Mouse (Mus musculus): ENCODE data around the gene Cnppd1. TPM values are rescaled to one million over a fixed set of nuclear protein-coding genes. Genes with fewer than 3 reads are reported as not detected.
A peak's percentile ranks its signal among the peaks of the same experiment; 100 is the strongest.

Gene Cnppd1
- total RNA-seq (2012; rRNA removed) (32.2 and 47.2 TPM in 2 replicates), total RNA-seq (2014; rRNA removed) (10.9 and 12.3 TPM in 2 replicates), polyA plus RNA-seq (2012; ENCODE audit: insufficient read length, low read depth) (14.2 and 16.2 TPM in 2 replicates)

DNA sequence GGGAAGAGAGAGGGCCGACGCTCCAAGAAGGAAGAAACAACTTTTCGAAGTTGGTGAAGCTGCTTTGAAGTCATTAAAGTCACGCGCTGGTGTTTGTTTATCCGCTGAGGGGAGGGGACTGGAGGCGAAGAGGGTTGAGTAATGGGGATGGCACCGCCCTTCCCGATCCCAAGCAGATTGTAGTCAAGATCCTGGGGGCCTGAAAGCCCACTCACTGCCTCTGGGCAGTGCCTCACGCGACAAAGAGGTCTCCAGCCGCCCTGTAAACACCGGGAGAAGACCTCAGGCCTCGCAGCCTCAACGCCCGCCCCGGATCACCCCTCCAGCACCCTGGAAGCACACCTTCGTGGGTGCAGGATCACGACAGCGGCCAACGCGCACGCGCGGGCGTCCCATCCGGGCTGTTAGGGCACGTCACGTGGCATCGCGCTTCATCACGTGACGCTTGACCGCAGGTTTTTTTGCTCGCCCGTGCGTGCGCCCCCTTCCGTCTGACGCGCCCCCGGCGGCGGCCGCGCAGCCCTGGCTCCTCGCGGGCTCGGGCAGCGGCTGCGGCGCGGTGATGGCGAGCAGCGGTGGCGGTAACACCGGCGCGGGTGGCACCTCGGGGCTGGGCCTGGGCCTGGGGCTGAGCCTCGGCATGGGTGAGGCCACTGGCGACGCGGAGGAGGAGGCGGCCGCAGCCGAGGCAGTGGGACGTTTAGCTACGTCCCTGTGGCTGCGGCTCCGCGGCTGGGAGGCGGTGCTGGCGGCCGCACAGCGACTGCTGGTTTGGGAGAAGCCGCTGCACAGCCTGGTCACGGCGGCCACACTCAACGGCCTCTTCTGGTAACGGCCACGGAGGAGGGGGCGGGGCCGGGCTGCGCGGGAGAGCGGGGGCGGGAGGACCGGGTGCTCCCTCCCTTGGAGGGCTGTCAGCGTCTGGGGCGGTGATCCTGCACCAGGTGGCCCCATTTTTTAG is at the start of gene Cnppd1, which contains the start of gene Retreg2:
Cnppd1 (minus strand) TSS at position 411 of the 961 bp plus-strand sequence.
Retreg2 (plus strand) TSS at position 478 of the 961 bp plus-strand sequence.
- Histone ChIP-seq H3K36me3 (replicated peaks in 1 of 2; ENCODE audit: control insufficient read depth in 1 of 2, insufficient read depth in 1 of 2, low read length in 1 of 2) (peaks cover 47 to 64% of the 10 kb centered on the region in 2 experiments), H3K4me1 (ENCODE audit: control insufficient read depth in 1 of 2, insufficient read depth in 2 of 2) (peaks cover 2 to 30% of the 10 kb centered on the region in 2 experiments; a peak in 2 of 4 replicates), H3K79me2 (replicated peaks; ENCODE audit: control insufficient read depth, extremely low read depth, insufficient read depth, poor library complexity, severe bottlenecking) (no peaks in the 10 kb centered on the region), H3K4me3 (replicated peaks in 1 of 3; ENCODE audit: low read depth in 2 of 3, low read length in 2 of 3, poor library complexity in 1 of 3) (peak within 1 kb of the TSS; percentile 82 to 93 (median 85)), H3K9ac (ENCODE audit: insufficient read depth, low read depth) (peak within 1 kb of the TSS; percentile 74), H3K4me2 (ENCODE audit: insufficient read depth, low read depth, poor library complexity, severe bottlenecking) (peak within 1 kb of the TSS; percentile 68), H3K27me3 (replicated peaks) (no peaks in the 10 kb centered on the region), H3K9me3 (replicated peaks; ENCODE audit: low read length) (no peaks in the 10 kb centered on the region), H3K27ac (ENCODE audit: insufficient read depth, low read depth) (peak within 1 kb of the TSS; percentile 85)
- dilution Hi-C loops (cut with MboI; ENCODE audit: extremely low pct_ligation_motif_present, extremely low pct_unique_long_range_greater_than_20kb, low sequenced_read_pairs) (no loop called here), in situ Hi-C loops (cut with MboI; ENCODE audit: low pct_ligation_motif_present, low pct_unique_long_range_greater_than_20kb, low sequenced_read_pairs) (no loop called here)
- DNase-seq (ENCODE audit: extremely low read depth), result peak; percentile 91
- TF ChIP-seq PAX5 (IDR thresholded peaks at IDR 0.05; ENCODE audit: low read length) (no peak), BHLHE40 (IDR thresholded peaks at IDR 0.05; ENCODE audit: low read depth, low read length) (peak; percentile 99), JUND (conservative IDR thresholded peaks at IDR 0.05; ENCODE audit: low read depth, low read length) (no peak), MAFK (IDR thresholded peaks at IDR 0.05; ENCODE audit: insufficient replicate concordance, low read length) (no peak), MEF2A (IDR thresholded peaks at IDR 0.05; ENCODE audit: borderline replicate concordance, low read depth, low read length) (peak; percentile 45; the same call in 1 of the 2 replicates), RAD21 (IDR thresholded peaks at IDR 0.05; ENCODE audit: low read depth, low read length) (no peak), ZKSCAN1 (IDR thresholded peaks at IDR 0.05; ENCODE audit: borderline replicate concordance, low read depth, low read length) (no peak), UBTF (IDR thresholded peaks at IDR 0.05; ENCODE audit: low read depth, low read length) (peak; percentile 88; the same call in 1 of the 2 replicates), GABPA (IDR thresholded peaks at IDR 0.05; ENCODE audit: insufficient replicate concordance, low read depth, low read length) (no peak), HCFC1 (IDR thresholded peaks at IDR 0.05; ENCODE audit: low read depth, low read length) (peak; percentile 77), MYC (IDR thresholded peaks at IDR 0.05; ENCODE audit: low read depth, low read length) (no peak; the same call in 1 of the 2 replicates), CTCF (conservative IDR thresholded peaks at IDR 0.05 in 1 of 2, IDR thresholded peaks at IDR 0.05 in 1 of 2; ENCODE audit: low read depth in 2 of 2, low read length in 2 of 2) (peak in 1 of 2 experiments; percentile 72; a peak in 2 of 4 replicates), TBP (conservative IDR thresholded peaks at IDR 0.05; ENCODE audit: low read depth, low read length) (peak; percentile 71; the same call in 1 of the 2 replicates), RCOR1 (conservative IDR thresholded peaks at IDR 0.05; ENCODE audit: low read depth, low read length) (peak; percentile 85; the same call in 1 of the 2 replicates), SMC3 (IDR thresholded peaks at IDR 0.05; ENCODE audit: low read depth, low read length) (peak; percentile 19; the same call in 1 of the 2 replicates), CHD2 (IDR thresholded peaks at IDR 0.05; ENCODE audit: low read length) (no peak), ETS1 (conservative IDR thresholded peaks at IDR 0.05; ENCODE audit: low read depth, low read length) (peak; percentile 22), POLR2A (IDR thresholded peaks at IDR 0.05; ENCODE audit: low read depth, low read length) (peak; percentile 84), SIN3A (IDR thresholded peaks at IDR 0.05; ENCODE audit: low read length) (peak; percentile 75), MAX (IDR thresholded peaks at IDR 0.05; ENCODE audit: low read length) (peak; percentile 99), ZC3H11A (IDR thresholded peaks at IDR 0.05; ENCODE audit: low read depth, low read length) (no peak), NELFE (IDR thresholded peaks at IDR 0.05; ENCODE audit: low read depth, low read length) (peak; percentile 88), EP300 (IDR thresholded peaks at IDR 0.05; ENCODE audit: low read length) (no peak), IRF4 (IDR thresholded peaks at IDR 0.05; ENCODE audit: low read depth, low read length) (peak; percentile 63), MAZ (IDR thresholded peaks at IDR 0.05; ENCODE audit: low read depth, low read length) (peak; percentile 71; the same call in 1 of the 2 replicates), ZMIZ1 (IDR thresholded peaks at IDR 0.05; ENCODE audit: low read depth, low read length) (peak; percentile 88), MXI1 (IDR thresholded peaks at IDR 0.05; ENCODE audit: low read depth, low read length) (0 out of 2 replicates have a peak, but pooled peaks have one; percentile 60), TCF12 (IDR thresholded peaks at IDR 0.05; ENCODE audit: low read depth, low read length) (peak; percentile 81), ELF1 (IDR thresholded peaks at IDR 0.05; ENCODE audit: low read depth, low read length) (peak; percentile 77), ZNF384 (IDR thresholded peaks at IDR 0.05; ENCODE audit: low read depth, low read length) (peak; percentile 89), USF1 (IDR thresholded peaks at IDR 0.05; ENCODE audit: low read depth, low read length) (peak; percentile 99), CHD1 (IDR thresholded peaks at IDR 0.05; ENCODE audit: low read depth, low read length) (no peak), POLR2AphosphoS2 (IDR thresholded peaks at IDR 0.05; ENCODE audit: low read depth, low read length) (no peak; the same call in 1 of the 2 replicates), JUN (IDR thresholded peaks at IDR 0.05; ENCODE audit: insufficient read depth, low read depth, low read length) (no peak), E2F4 (IDR thresholded peaks at IDR 0.05; ENCODE audit: insufficient replicate concordance, low read depth, low read length) (no peak), NRF1 (IDR thresholded peaks at IDR 0.05; ENCODE audit: low read depth, low read length) (peak; percentile 98), KAT2A (IDR thresholded peaks at IDR 0.05; ENCODE audit: insufficient replicate concordance, low read length) (0 out of 2 replicates have a peak, but pooled peaks have one; percentile 47)
